Mouse (Mus musculus): ENCODE data around the gene Etv2.

The Etv2 gene

GRCm38 (mm10) chr7:30635752-30636151 lies at the start of gene Etv2:
TSS of gene Etv2 (minus strand) at chr7:30635852.
- DNase-seq = no peak

GRCm38 (mm10) chr7:30683425-30683824 lies 47.8 kb upstream of the Etv2 start:
- DNase-seq = no peak

- no peak for DNase-seq
Observed at GRCm38 (mm10) chr7:30681897-30682296, 46.2 kb upstream of the Etv2 start.

- DNase-seq = peak; percentile 43 to 62
Observed at GRCm38 (mm10) chr7:30678263-30678975, 42.8 kb upstream of the Etv2 start.

- DNase-seq = no peak
Observed at GRCm38 (mm10) chr7:30671480-30671879, 35.8 kb upstream of the Etv2 start, which contains the start of gene Pmis2. TSS of gene Pmis2 (minus strand) at chr7:30671605.

GRCm38 (mm10) chr7:30669229-30669628 lies 33.6 kb upstream of the Etv2 start:
- DNase-seq = no peak

- DNase-seq = peak in 1 of 2 experiments; percentile 20
Observed at GRCm38 (mm10) chr7:30665321-30665720, 29.7 kb upstream of the Etv2 start.

GRCm38 (mm10) chr7:30664529-30665200 lies 29.0 kb upstream of the Etv2 start, which contains the start of gene Haus5:
TSS of gene Haus5 (minus strand) at chr7:30664994.
- DNase-seq = peak; percentile 92 to 94

GRCm38 (mm10) chr7:30649591-30650540 lies 14.2 kb upstream of the Etv2 start, which contains the start of gene Rbm42:
TSS of gene Rbm42 (minus strand) at chr7:30650317.
- peak; percentile 98 for DNase-seq

- no peak for DNase-seq
Observed at GRCm38 (mm10) chr7:30639083-30639482, 3.4 kb upstream of the Etv2 start.

- no peak for DNase-seq
Observed at GRCm38 (mm10) chr7:30636395-30636794, 743 bp upstream of the Etv2 start.

GRCm38 (mm10) chr7:30634621-30635020 lies 1.0 kb downstream of the Etv2 start:
- peak; percentile 13 to 26 for DNase-seq

GRCm38 (mm10) chr7:30633762-30634412 lies 1.8 kb downstream of the Etv2 start:
- DNase-seq = no peak

GRCm38 (mm10) chr7:30629013-30629412 lies 6.6 kb downstream of the Etv2 start:
- no peak for DNase-seq

- DNase-seq = no peak
Observed at GRCm38 (mm10) chr7:30626647-30627046, 9.0 kb downstream of the Etv2 start.

GRCm38 (mm10) chr7:30625530-30626384 lies 9.9 kb downstream of the Etv2 start, which contains the start of gene Cox6b1:
TSS of gene Cox6b1 (minus strand) at chr7:30626151.
- DNase-seq = peak; percentile 81 to 86

GRCm38 (mm10) chr7:30619202-30619601 lies 16.4 kb downstream of the Etv2 start:
- DNase-seq = peak; percentile 25 to 27

- DNase-seq = no peak
Observed at GRCm38 (mm10) chr7:30618658-30619057, 17.0 kb downstream of the Etv2 start.

GRCm38 (mm10) chr7:30615049-30615760 lies 20.4 kb downstream of the Etv2 start:
- no peak for DNase-seq

- no peak for DNase-seq
Observed at GRCm38 (mm10) chr7:30614454-30614853, 21.2 kb downstream of the Etv2 start.
